Mouse (Mus musculus) olfactory bulb, adult 2 months (tissue): ENCODE measurements around the gene Paqr9.

ENCODE experiments used
- CTCF ChIP-seq: fragments of 200-500 bp; IDR thresholded peaks from 2 replicates; pipeline ENCODE4 v1.5.1; 2012; ENCODE audit warnings: low read depth, mild to moderate bottlenecking, low read length, moderate library complexity; ENCODE audit not compliant: insufficient read depth
- POLR2A ChIP-seq: fragments of 200-500 bp; IDR thresholded peaks from 2 replicates; pipeline ENCODE4 v1.6.1; 2012; ENCODE audit warnings: mild to moderate bottlenecking, low read depth, low read length, moderate library complexity; ENCODE audit not compliant: insufficient read depth

GRCm38 (mm10) chr9:95603316-95603715 is 43.9 kb downstream of the Paqr9 start:
- no peak for TF ChIP-seq CTCF
- no peak for TF ChIP-seq POLR2A
